Mouse (Mus musculus): ENCODE results near the gene Spata2l. TPM values are rescaled to one million over a fixed set of nuclear protein-coding genes. Genes with fewer than 3 reads are reported as not detected.

Gene Spata2l
- polyA plus RNA-seq, 1 experiment from 2014 or later, result 2.8 TPM

Other genes with a start within 250 kb of the Spata2l start
- gene Ankrd11, start 194.0 kb downstream of the Spata2l start, polyA plus RNA-seq (2014; fragmentation: Nextera tagmentation; extraction: Ambion mirVana), result 63.3 and 68.2 TPM in 2 replicates
- gene Spg7, start 173.3 kb downstream of the Spata2l start, polyA plus RNA-seq (2014; fragmentation: Nextera tagmentation; extraction: Ambion mirVana), result 64.5 and 64.7 TPM in 2 replicates
- 1,025 and 1,098 TPM in 2 replicates for gene Rpl13, start 133.9 kb downstream of the Spata2l start, polyA plus RNA-seq (2014; fragmentation: Nextera tagmentation; extraction: Ambion mirVana)
- 0.08 and 0.14 TPM in 2 replicates for gene Cpne7, start 118.9 kb downstream of the Spata2l start, polyA plus RNA-seq (2014; fragmentation: Nextera tagmentation; extraction: Ambion mirVana)
- gene Sult5a1, start 77.9 kb downstream of the Spata2l start, polyA plus RNA-seq (2014; fragmentation: Nextera tagmentation; extraction: Ambion mirVana), result 4.3 and 6.0 TPM in 2 replicates
- 4.0 and 4.2 TPM in 2 replicates for gene Dpep1, start 50.0 kb downstream of the Spata2l start, polyA plus RNA-seq (2014; fragmentation: Nextera tagmentation; extraction: Ambion mirVana)
- gene Chmp1a, start 23.5 kb downstream of the Spata2l start, polyA plus RNA-seq (2014; fragmentation: Nextera tagmentation; extraction: Ambion mirVana), result 71.2 and 77.7 TPM in 2 replicates
- 3.7 TPM in 2 replicates for gene Spata33, start 23.4 kb downstream of the Spata2l start, polyA plus RNA-seq (2014; fragmentation: Nextera tagmentation; extraction: Ambion mirVana)
- gene Cdk10, start 11.4 kb downstream of the Spata2l start, polyA plus RNA-seq (2014; fragmentation: Nextera tagmentation; extraction: Ambion mirVana), result 17.1 and 20.7 TPM in 2 replicates
- 13.0 and 15.5 TPM in 2 replicates for gene Zfp276, start 18.0 kb upstream of the Spata2l start, polyA plus RNA-seq (2014; fragmentation: Nextera tagmentation; extraction: Ambion mirVana)
- gene Vps9d1, start 18.1 kb upstream of the Spata2l start, polyA plus RNA-seq (2014; fragmentation: Nextera tagmentation; extraction: Ambion mirVana), result 20.5 and 21.1 TPM in 2 replicates
- 16.5 and 19.4 TPM in 2 replicates for gene Fanca, start 82.3 kb upstream of the Spata2l start, polyA plus RNA-seq (2014; fragmentation: Nextera tagmentation; extraction: Ambion mirVana)
- gene Spire2, start 96.5 kb upstream of the Spata2l start, polyA plus RNA-seq (2014; fragmentation: Nextera tagmentation; extraction: Ambion mirVana), result 0.77 and 0.85 TPM in 2 replicates
- 149 and 163 TPM in 2 replicates for gene Tcf25, start 137.5 kb upstream of the Spata2l start, polyA plus RNA-seq (2014; fragmentation: Nextera tagmentation; extraction: Ambion mirVana)
- gene Mc1r, start 170.9 kb upstream of the Spata2l start, polyA plus RNA-seq (2014; fragmentation: Nextera tagmentation; extraction: Ambion mirVana), result 0.07 TPM in 1 of 2 replicates, not detected in the other
- gene Tubb3, start 175.2 kb upstream of the Spata2l start, polyA plus RNA-seq (2014; fragmentation: Nextera tagmentation; extraction: Ambion mirVana), result 1.5 and 6.1 TPM in 2 replicates
- 31.7 and 32.4 TPM in 2 replicates for gene Def8, start 187.3 kb upstream of the Spata2l start, polyA plus RNA-seq (2014; fragmentation: Nextera tagmentation; extraction: Ambion mirVana)
- 27.0 and 29.9 TPM in 2 replicates for gene Afg3l1, start 241.7 kb upstream of the Spata2l start, polyA plus RNA-seq (2014; fragmentation: Nextera tagmentation; extraction: Ambion mirVana)

Data from heart, embryonic 14.5 days (tissue).